Mouse (Mus musculus): ENCODE measurements at regions not wholly inside any gene's neighbourhood (a gene's known extent, or its start where the extent isn't known, plus 50 kb on each side); places are given as distances from the start of the nearest gene placed in this dataset.
"Not testable (repeated sequence)": the region's sequence is repeated elsewhere in the genome, so short reads cannot be mapped to it uniquely, and the experiment has no call there.

- H3K27me3 ChIP-seq, result no peaks in the 10 kb centered on the region
- peak; percentile 68 for ATAC-seq (ENCODE audit: low FRiP score, low read depth)
- WGBS, result 14% methylated on average over 4 of the region's 4 CpGs
Measured at GRCm38 (mm10) chr8:37131988-37132387, 138.6 kb downstream of the AI429214 start.

GRCm38 (mm10) chr8:37134192-37134964 lies 141.0 kb downstream of the AI429214 start:
- Histone ChIP-seq H3K36me3 (no peaks in the 10 kb centered on the region), H3K4me1 (no peaks in the 10 kb centered on the region), H3K4me3 (no peak overlapping the region), H3K27ac (replicated peaks) (no peak overlapping the region), H3K9me3 (no peaks in the 10 kb centered on the region), H3K9ac (replicated peaks) (no peak overlapping the region), H3K4me2 (replicated peaks) (no peak overlapping the region), H3K27me3 (no peaks in the 10 kb centered on the region)
- ATAC-seq (ENCODE audit: low FRiP score, low read depth), result no peak
- WGBS, result 74% methylated on average over 8 of the region's 8 CpGs

More at GRCm38 (mm10) chr8:37131988-37132387, 138.6 kb downstream of the AI429214 start:
- no peak overlapping the region for H3K27ac ChIP-seq (replicated peaks)
- H3K36me3 ChIP-seq, result no peaks in the 10 kb centered on the region
- H3K4me2 ChIP-seq (replicated peaks), result no peak overlapping the region
- no peak overlapping the region for H3K4me3 ChIP-seq
- H3K4me1 ChIP-seq, result no peaks in the 10 kb centered on the region
- no peak overlapping the region for H3K9ac ChIP-seq (replicated peaks)
- H3K9me3 ChIP-seq, result no peaks in the 10 kb centered on the region

- WGBS, result 88% methylated on average over 1 of the region's 1 CpGs
- Histone ChIP-seq H3K4me2 (replicated peaks) (no peak overlapping the region), H3K9ac (replicated peaks) (no peak overlapping the region), H3K4me3 (no peak overlapping the region), H3K9me3 (no peaks in the 10 kb centered on the region), H3K36me3 (no peaks in the 10 kb centered on the region), H3K27me3 (no peaks in the 10 kb centered on the region), H3K27ac (replicated peaks) (no peak overlapping the region), H3K4me1 (no peaks in the 10 kb centered on the region)
- no peak for ATAC-seq (ENCODE audit: low FRiP score, low read depth)
Measured at GRCm38 (mm10) chr8:37150286-37150685, 156.9 kb downstream of the AI429214 start.

- no peaks in the 10 kb centered on the region for H3K27me3 ChIP-seq
- 96% methylated on average over 7 of the region's 7 CpGs for WGBS
- H3K9ac ChIP-seq (replicated peaks), result no peak overlapping the region
- H3K36me3 ChIP-seq, result no peaks in the 10 kb centered on the region
- no peak overlapping the region for H3K27ac ChIP-seq (replicated peaks)
- H3K4me1 ChIP-seq, result no peaks in the 10 kb centered on the region
- H3K4me2 ChIP-seq (replicated peaks), result no peak overlapping the region
- H3K4me3 ChIP-seq, result no peak overlapping the region
- ATAC-seq (ENCODE audit: low FRiP score, low read depth), result no peak
- no peaks in the 10 kb centered on the region for H3K9me3 ChIP-seq
Measured at GRCm38 (mm10) chr8:37154361-37154760, 161.0 kb downstream of the AI429214 start.

- Histone ChIP-seq H3K36me3 (no peaks in the 10 kb centered on the region), H3K4me3 (no peak overlapping the region), H3K9ac (replicated peaks) (no peak overlapping the region), H3K27me3 (no peaks in the 10 kb centered on the region), H3K4me1 (no peaks in the 10 kb centered on the region), H3K9me3 (no peaks in the 10 kb centered on the region), H3K27ac (replicated peaks) (no peak overlapping the region), H3K4me2 (replicated peaks) (no peak overlapping the region)
- no peak for ATAC-seq (ENCODE audit: low FRiP score, low read depth)
- 97% methylated on average over 8 of the region's 8 CpGs for WGBS
Measured at GRCm38 (mm10) chr8:37154946-37155345, 161.5 kb downstream of the AI429214 start.

- peak; percentile 38; the same call in 1 of the 2 replicates for ATAC-seq (ENCODE audit: low FRiP score, low read depth)
- H3K9ac ChIP-seq (replicated peaks), result no peak overlapping the region
- no peaks in the 10 kb centered on the region for H3K4me1 ChIP-seq
- no peak overlapping the region for H3K4me3 ChIP-seq
- no peaks in the 10 kb centered on the region for H3K9me3 ChIP-seq
- H3K36me3 ChIP-seq, result no peaks in the 10 kb centered on the region
- H3K4me2 ChIP-seq (replicated peaks), result no peak overlapping the region
- 8% methylated on average over 9 of the region's 9 CpGs for WGBS
- H3K27me3 ChIP-seq, result no peaks in the 10 kb centered on the region
- H3K27ac ChIP-seq (replicated peaks), result no peak overlapping the region
Measured at GRCm38 (mm10) chr8:37159481-37159880, 166.1 kb downstream of the AI429214 start.

- Histone ChIP-seq H3K27me3 (no peaks in the 10 kb centered on the region), H3K36me3 (no peaks in the 10 kb centered on the region), H3K4me1 (no peaks in the 10 kb centered on the region), H3K4me2 (replicated peaks) (no peak overlapping the region), H3K9me3 (no peaks in the 10 kb centered on the region), H3K9ac (replicated peaks) (no peak overlapping the region), H3K4me3 (no peak overlapping the region), H3K27ac (replicated peaks) (no peak overlapping the region)
- ATAC-seq (ENCODE audit: low FRiP score, low read depth), result no peak
- WGBS, result 77% methylated on average over 1 of the region's 1 CpGs
Measured at GRCm38 (mm10) chr8:37196859-37197258, 203.5 kb downstream of the AI429214 start.

- no peak for ATAC-seq (ENCODE audit: low FRiP score, low read depth)
- no peak overlapping the region for H3K4me3 ChIP-seq
Measured at GRCm38 (mm10) chr8:37215894-37216293, 222.5 kb downstream of the AI429214 start.

GRCm38 (mm10) chr8:37227091-37227490 lies 233.7 kb downstream of the AI429214 start:
- H3K4me1 ChIP-seq, result no peaks in the 10 kb centered on the region
- no peaks in the 10 kb centered on the region for H3K27me3 ChIP-seq
- H3K27ac ChIP-seq (replicated peaks), result no peak overlapping the region
- no peaks in the 10 kb centered on the region for H3K9me3 ChIP-seq
- ATAC-seq (ENCODE audit: low FRiP score, low read depth), result no peak
- WGBS, result 77% methylated on average over 2 of the region's 2 CpGs
- H3K36me3 ChIP-seq, result no peaks in the 10 kb centered on the region
- H3K4me3 ChIP-seq, result no peak overlapping the region
- no peak overlapping the region for H3K4me2 ChIP-seq (replicated peaks)
- no peak overlapping the region for H3K9ac ChIP-seq (replicated peaks)

More at GRCm38 (mm10) chr8:37215894-37216293, 222.5 kb downstream of the AI429214 start:
- Histone ChIP-seq H3K4me1 (no peaks in the 10 kb centered on the region), H3K36me3 (no peaks in the 10 kb centered on the region), H3K9ac (replicated peaks) (no peak overlapping the region), H3K27me3 (no peaks in the 10 kb centered on the region), H3K4me2 (replicated peaks) (no peak overlapping the region), H3K9me3 (no peaks in the 10 kb centered on the region), H3K27ac (replicated peaks) (no peak overlapping the region)
- WGBS, result 90% methylated on average over 4 of the region's 4 CpGs

- H3K9me3 ChIP-seq, result no peaks in the 10 kb centered on the region
- 88% methylated on average over 2 of the region's 2 CpGs for WGBS
- H3K27me3 ChIP-seq, result no peaks in the 10 kb centered on the region
- ATAC-seq (ENCODE audit: low FRiP score, low read depth), result no peak
- no peak overlapping the region for H3K4me2 ChIP-seq (replicated peaks)
- no peaks in the 10 kb centered on the region for H3K4me1 ChIP-seq
- no peak overlapping the region for H3K9ac ChIP-seq (replicated peaks)
- no peak overlapping the region for H3K27ac ChIP-seq (replicated peaks)
- H3K36me3 ChIP-seq, result no peaks in the 10 kb centered on the region
- no peak overlapping the region for H3K4me3 ChIP-seq
Measured at GRCm38 (mm10) chr8:37237306-37237705, 243.9 kb downstream of the AI429214 start.

- H3K9ac ChIP-seq (replicated peaks), result no peak overlapping the region
- no peak for ATAC-seq (ENCODE audit: low FRiP score, low read depth)
- no peaks in the 10 kb centered on the region for H3K9me3 ChIP-seq
- H3K4me3 ChIP-seq, result no peak overlapping the region
- no peaks in the 10 kb centered on the region for H3K4me1 ChIP-seq
- H3K27me3 ChIP-seq, result no peaks in the 10 kb centered on the region
- no peaks in the 10 kb centered on the region for H3K36me3 ChIP-seq
- H3K27ac ChIP-seq (replicated peaks), result no peak overlapping the region
- no peak overlapping the region for H3K4me2 ChIP-seq (replicated peaks)
Measured at GRCm38 (mm10) chr8:37239354-37239753, 245.9 kb downstream of the AI429214 start.

- H3K4me2 ChIP-seq (replicated peaks); H3K27ac ChIP-seq (replicated peaks); H3K4me3 ChIP-seq; H3K36me3 ChIP-seq; ATAC-seq (ENCODE audit: low FRiP score, low read depth); H3K27me3 ChIP-seq; H3K4me1 ChIP-seq; H3K9me3 ChIP-seq; H3K9ac ChIP-seq (replicated peaks): not testable (repeated sequence)
- WGBS, result 88% methylated on average over 7 of the region's 7 CpGs
Measured at GRCm38 (mm10) chr8:37251234-37251633, 257.8 kb downstream of the AI429214 start.

Measured in midbrain, embryonic 12.5 days (tissue).